Mouse (Mus musculus) liver, embryonic 14.5 days (tissue): Measurements from ENCODE around the gene Six3.

Source experiments
- CTCF ChIP-seq: IDR thresholded peaks from 2 replicates; pipeline ENCODE4 v1.5.1; 2016; ENCODE audit warnings: antibody characterized with exemption, low read depth, control low read depth
- EP300 ChIP-seq: IDR thresholded peaks from 2 replicates; pipeline ENCODE4 v1.6.1; 2016; ENCODE audit warnings: antibody characterized with exemption, low read depth

DNA sequence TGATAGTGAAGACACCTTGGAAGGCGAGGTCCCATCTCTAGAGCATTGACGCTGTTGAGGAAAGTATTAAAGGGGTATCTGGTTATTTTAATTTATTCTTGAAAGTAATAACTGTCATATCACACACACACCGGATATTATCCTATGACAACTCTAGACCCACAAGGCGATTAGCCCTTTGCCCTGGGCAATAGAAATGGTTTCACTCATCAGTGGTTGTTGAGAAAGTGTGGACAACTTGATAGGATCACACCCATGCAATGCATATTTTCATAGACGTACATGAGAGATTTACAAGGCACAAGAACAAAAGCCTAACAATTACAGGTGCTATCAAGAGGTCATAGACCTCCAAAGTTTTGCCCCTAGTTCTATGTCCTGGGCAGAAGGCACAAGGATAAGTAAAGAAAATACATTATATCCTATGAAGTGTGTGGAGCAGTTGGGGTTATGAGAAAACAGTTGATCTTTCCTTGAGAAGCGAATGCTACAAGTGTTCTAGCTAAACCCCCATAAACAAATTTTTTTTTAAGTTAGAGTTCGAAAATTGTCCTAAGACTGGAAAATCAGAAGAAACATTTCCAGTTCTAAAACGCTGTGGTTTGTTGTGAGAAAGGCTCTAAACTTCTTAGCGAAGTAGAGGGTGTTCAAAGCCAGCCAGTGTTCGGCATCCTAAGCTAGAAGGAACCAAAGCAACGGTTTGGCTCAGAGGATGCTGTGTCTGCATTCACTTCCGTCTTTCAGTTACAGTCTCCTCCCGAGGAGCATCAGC is 3.6 kb upstream of the Six3 start:
- TF ChIP-seq EP300 (no peak), CTCF (no peak)
